Mouse (Mus musculus) neural tube, embryonic 15.5 days (tissue): ENCODE data around the gene Klri1. TPM values are rescaled to one million over a fixed set of nuclear protein-coding genes. Genes with fewer than 3 reads are reported as not detected.
"Not testable (repeated sequence)": the region's sequence is repeated elsewhere in the genome, so short reads cannot be mapped to it uniquely, and the experiment has no call there.

Source experiments
- ATAC-seq: fragments of 200-750 bp; cut with Nextera tagmentation; 2 replicates; pipeline ENCODE4 v1.8.0; 2017; ENCODE audit warnings: mild to moderate bottlenecking, moderate TSS enrichment, moderate library complexity; ENCODE audit not compliant: low FRiP score
- H3K27ac ChIP-seq: fragments of 300-500 bp; sonication (generic); replicated peaks from 2 replicates; pipeline ENCODE4 v1.5.1; 2015; ENCODE audit warnings: mild to moderate bottlenecking, inconsistent platforms
- H3K27me3 ChIP-seq: fragments of 300-500 bp; sonication (generic); replicated peaks from 2 replicates; pipeline ENCODE4 v1.6.1; 2015; ENCODE audit warnings: inconsistent platforms
- H3K36me3 ChIP-seq: fragments of 300-500 bp; sonication (generic); 2 replicates; pipeline ENCODE4 v1.6.1; 2015; ENCODE audit warnings: inconsistent platforms
- H3K4me1 ChIP-seq: fragments of 300-500 bp; sonication (generic); 2 replicates; pipeline ENCODE4 v1.6.1; 2015; ENCODE audit warnings: inconsistent platforms
- H3K4me2 ChIP-seq: fragments of 300-500 bp; sonication (generic); 2 replicates; pipeline ENCODE4 v1.6.1; 2015; ENCODE audit warnings: inconsistent platforms, mild to moderate bottlenecking, moderate library complexity
- H3K4me3 ChIP-seq: fragments of 300-500 bp; sonication (generic); replicated peaks from 2 replicates; pipeline ENCODE4 v1.5.1; 2015; ENCODE audit warnings: mild to moderate bottlenecking, inconsistent platforms
- H3K9ac ChIP-seq: fragments of 300-500 bp; sonication (generic); replicated peaks from 2 replicates; pipeline ENCODE4 v1.6.1; 2015; ENCODE audit warnings: mild to moderate bottlenecking, inconsistent platforms
- H3K9me3 ChIP-seq: fragments of 300-500 bp; sonication (generic); replicated peaks from 2 replicates; pipeline ENCODE4 v1.6.1; 2016; ENCODE audit warnings: inconsistent platforms
- WGBS: fragments of 180-500 bp; shearing (Covaris S2); methylation state at CpG from one replicate; pipeline ENCODE4 v1.1.7; 2015; ENCODE audit warnings: mixed read lengths; 5-methylcytosine and 5-hydroxymethylcytosine counted together
- polyA plus RNA-seq: library from polyadenylated mRNA; unstranded; fragments of >200 nt; fragmentation: Nextera tagmentation; extraction: Ambion mirVana; gene quantifications from 2 replicates; pipeline ENCODE4 v1.2.1, GENCODE M21; 2015

The Klri1 gene
- 0.37 TPM in 1 of 2 replicates, not detected in the other for polyA plus RNA-seq

DNA sequence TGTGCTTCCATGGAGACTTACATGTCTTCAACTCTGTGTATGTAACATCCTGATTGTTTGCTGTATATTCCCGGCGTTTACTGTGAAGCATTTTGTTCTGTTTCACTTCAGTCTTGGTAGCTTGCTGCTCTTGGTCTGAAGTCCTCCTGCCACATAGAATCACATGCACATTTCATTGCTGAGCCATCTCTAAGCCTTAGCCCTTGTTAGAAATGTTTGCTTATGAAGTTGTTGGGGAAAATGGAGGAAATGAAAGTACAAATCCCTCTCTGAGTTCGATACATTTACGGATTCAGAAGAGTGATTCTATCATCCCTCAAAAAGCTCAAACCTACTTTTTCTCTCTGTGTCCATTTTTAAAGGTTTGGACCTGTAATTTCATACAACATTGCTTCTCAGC lies at the start of gene Klri1:
TSS of gene Klri1 (minus strand) at position 101 of the 400 bp plus-strand sequence.
- no peak for ATAC-seq
- no peak within 1 kb of the TSS for H3K9ac ChIP-seq
- WGBS, result 98% methylated on average over 4 of the region's 4 CpGs
- H3K27me3 ChIP-seq, result no peaks in the 10 kb centered on the region
- no peaks in the 10 kb centered on the region for H3K4me1 ChIP-seq
- no peaks in the 10 kb centered on the region for H3K36me3 ChIP-seq
- H3K27ac ChIP-seq, result no peak within 1 kb of the TSS
- no peaks in the 10 kb centered on the region for H3K9me3 ChIP-seq
- no peak within 1 kb of the TSS for H3K4me2 ChIP-seq
- H3K4me3 ChIP-seq, result no peak within 1 kb of the TSS

DNA sequence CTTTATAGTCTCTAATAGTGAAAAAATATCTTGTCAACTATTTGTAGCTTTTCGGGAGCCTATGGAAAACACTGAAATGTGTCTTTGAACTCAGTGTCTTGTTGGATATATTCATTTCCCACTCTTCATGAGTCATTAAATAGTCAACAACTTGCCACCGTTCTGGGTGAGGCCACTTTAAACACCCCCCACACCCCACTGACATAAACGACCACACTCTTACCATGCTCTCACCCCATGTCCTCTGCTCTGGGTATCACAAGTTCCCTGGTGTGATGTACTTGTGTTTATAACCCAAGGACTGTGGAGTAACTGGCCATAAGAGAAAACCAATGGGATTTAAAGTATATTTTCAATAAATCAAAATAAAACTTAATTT lies 30.7 kb upstream of the Klri1 start:
- WGBS, result 81% methylated on average over 3 of the region's 3 CpGs
- H3K36me3 ChIP-seq, result no peaks in the 10 kb centered on the region
- no peaks in the 10 kb centered on the region for H3K27me3 ChIP-seq
- H3K9me3 ChIP-seq, result no peaks in the 10 kb centered on the region
- ATAC-seq, result no peak
- no peaks in the 10 kb centered on the region for H3K4me1 ChIP-seq
- no peak overlapping the region for H3K4me2 ChIP-seq
- no peak overlapping the region for H3K4me3 ChIP-seq
- H3K9ac ChIP-seq, result no peak overlapping the region
- no peak overlapping the region for H3K27ac ChIP-seq

DNA sequence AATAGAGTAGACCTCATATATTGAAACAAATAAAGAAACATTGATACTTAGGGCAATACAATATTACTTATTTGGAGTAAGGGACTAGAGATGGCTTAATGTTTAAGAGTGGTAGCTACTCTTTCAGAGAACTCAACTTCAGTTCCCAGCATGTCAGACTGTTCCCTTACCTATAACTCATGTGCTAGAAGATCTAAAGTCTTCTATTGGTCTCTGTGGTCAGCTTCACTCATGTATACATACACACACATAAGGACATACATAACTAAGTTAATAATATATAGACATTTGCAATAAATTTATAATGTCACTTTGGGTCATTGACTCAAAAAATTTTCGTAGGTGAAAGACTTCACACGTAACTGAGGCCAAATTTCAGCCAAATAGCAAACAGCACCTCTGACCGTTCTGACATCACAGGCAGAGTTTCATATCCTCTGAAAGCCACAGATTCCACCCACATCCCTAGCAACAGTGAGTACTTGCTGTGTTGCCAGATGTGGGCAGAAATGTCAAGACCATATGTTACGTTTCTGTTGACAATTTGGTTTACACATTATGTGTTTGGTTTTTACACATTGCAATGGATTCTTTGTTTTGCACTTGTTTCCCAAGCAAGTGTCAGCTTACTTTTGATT lies 30.2 kb upstream of the Klri1 start:
- Histone ChIP-seq H3K27ac (no peak overlapping the region), H3K4me2 (no peak overlapping the region), H3K27me3 (no peaks in the 10 kb centered on the region), H3K4me1 (no peaks in the 10 kb centered on the region), H3K36me3 (no peaks in the 10 kb centered on the region), H3K4me3 (no peak overlapping the region), H3K9ac (no peak overlapping the region), H3K9me3 (no peaks in the 10 kb centered on the region)
- no peak for ATAC-seq
- 87% methylated on average over 4 of the region's 4 CpGs for WGBS

DNA sequence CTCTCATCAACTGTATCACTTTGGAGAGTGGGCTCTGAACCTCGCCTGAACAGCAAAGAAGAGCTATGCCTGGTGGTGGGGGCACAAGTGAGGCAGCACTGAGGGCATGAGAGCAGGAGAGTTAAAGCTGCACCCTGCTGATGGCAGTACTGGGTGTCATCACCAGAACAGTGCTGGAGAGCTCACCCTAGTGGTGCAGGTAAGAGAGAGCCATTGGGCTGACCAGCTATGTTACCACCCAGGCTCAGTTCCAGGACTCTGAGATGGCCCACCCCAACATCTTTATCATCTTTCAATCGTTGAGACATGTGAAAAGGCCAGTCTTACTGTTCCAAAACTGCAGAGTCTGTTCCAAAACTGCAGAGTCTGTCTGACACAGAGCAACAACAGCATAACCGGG lies 29.2 kb upstream of the Klri1 start:
- no peak overlapping the region for H3K9ac ChIP-seq
- no peaks in the 10 kb centered on the region for H3K27me3 ChIP-seq
- no peaks in the 10 kb centered on the region for H3K4me1 ChIP-seq
- no peak overlapping the region for H3K4me2 ChIP-seq
- H3K36me3 ChIP-seq, result no peaks in the 10 kb centered on the region
- no peak for ATAC-seq
- no peak overlapping the region for H3K4me3 ChIP-seq
- H3K9me3 ChIP-seq, result no peaks in the 10 kb centered on the region
- H3K27ac ChIP-seq, result no peak overlapping the region
- 78% methylated on average over 3 of the region's 3 CpGs for WGBS

DNA sequence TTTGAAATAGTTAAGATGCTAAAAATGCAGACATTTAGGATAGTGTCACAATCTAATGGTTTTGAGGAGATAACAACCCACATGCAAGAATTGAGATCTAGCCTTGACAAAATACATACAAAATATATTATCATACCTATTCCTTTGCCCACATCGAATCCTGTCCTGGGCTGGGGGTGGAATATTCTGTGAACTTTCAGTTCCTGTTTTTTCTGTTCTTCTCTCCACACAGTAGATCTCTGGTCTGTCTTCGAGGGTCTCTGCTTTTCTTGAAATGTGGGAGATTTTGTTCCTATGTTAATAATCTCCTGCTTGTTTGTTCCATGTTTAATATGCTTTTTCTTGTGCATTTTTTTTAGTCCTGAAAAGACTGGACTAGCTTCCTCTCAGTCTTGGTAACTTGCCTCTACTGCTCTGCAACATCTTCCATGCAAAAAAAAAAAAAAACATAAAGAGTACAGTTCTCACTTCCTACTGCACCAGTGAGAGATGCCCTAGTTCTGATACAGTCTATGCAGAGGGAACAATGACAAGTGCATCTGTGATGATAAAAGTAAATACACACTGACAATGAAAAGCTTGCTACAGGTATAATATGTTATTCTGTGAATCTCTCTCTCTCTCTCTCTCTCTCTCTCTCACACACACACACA lies 23.3 kb upstream of the Klri1 start, which contains the start of gene Klri2:
TSS of gene Klri2 (minus strand) at position 416 of the 653 bp plus-strand sequence.
- Histone ChIP-seq H3K4me3 (no peak within 1 kb of the TSS), H3K4me1 (no peaks in the 10 kb centered on the region), H3K9me3 (no peaks in the 10 kb centered on the region), H3K4me2 (no peak within 1 kb of the TSS), H3K9ac (no peak within 1 kb of the TSS), H3K36me3 (no peaks in the 10 kb centered on the region), H3K27me3 (no peaks in the 10 kb centered on the region), H3K27ac (no peak within 1 kb of the TSS)
- ATAC-seq, result no peak
- WGBS, result 71% methylated on average over 2 of the region's 2 CpGs

DNA sequence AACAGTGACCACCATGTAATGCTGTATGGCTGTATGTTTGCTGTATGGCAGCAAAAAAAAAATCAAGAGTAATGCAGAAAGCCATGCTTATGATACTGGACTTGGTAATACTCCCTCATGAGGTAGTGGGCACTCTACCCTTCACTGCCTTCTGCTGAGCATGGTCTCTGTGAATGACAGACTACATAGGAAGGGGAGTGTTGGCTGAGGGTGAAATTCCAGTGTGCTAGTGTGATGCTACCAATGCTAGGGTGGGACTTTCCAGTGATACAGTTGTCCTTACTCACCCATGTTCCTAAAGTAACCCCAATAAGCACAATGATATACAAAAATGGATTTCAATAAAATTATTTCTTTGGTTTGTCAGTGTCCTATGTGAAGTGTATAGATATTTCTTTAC lies 19.5 kb upstream of the Klri1 start:
- Histone ChIP-seq H3K9me3 (no peaks in the 10 kb centered on the region), H3K4me2 (no peak overlapping the region), H3K4me1 (no peaks in the 10 kb centered on the region), H3K36me3 (no peaks in the 10 kb centered on the region), H3K27me3 (no peaks in the 10 kb centered on the region), H3K27ac (no peak overlapping the region), H3K9ac (no peak overlapping the region), H3K4me3 (no peak overlapping the region)
- no peak for ATAC-seq

DNA sequence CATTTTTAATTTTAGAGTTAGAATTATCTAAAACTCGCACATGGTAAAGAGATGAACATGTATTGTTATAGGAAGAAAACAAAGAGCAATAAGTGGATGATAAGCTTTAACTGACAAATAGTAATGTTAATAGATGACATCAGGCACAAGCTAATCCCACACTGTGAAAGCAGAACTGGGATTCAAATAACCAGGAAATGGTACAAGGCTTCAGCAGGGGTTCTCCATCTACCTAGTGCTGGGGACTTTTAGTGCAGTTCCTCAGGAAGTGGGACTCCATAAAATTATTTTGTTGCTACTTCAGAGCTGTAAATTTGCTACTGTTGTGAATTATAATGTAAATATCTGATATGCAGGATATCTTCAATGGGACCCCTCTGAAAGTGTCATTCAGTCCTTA lies 10.3 kb upstream of the Klri1 start:
- no peak overlapping the region for H3K9ac ChIP-seq

DNA sequence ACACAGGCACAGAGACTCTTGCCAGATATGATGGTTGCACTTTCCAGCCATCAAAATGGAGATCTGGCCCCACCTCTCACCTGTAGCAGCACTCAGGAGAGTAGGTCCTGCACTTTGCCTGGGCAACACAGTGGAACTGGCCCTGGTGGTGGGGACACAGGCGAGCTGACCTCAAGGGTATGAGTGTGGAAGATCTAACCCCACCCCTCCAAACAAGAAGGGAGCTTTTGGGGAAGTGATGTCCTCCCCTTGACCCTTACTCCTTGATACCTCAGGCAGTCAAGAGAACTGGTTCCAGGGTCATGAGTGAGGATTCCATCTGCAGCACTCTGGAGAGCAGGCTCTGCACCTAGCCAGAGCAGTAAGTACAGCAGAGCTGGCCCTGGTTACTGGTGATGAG lies 4.5 kb upstream of the Klri1 start:
- WGBS, result 96% methylated on average over 1 of the region's 1 CpGs
- Histone ChIP-seq H3K9ac (no peak overlapping the region), H3K9me3 (no peaks in the 10 kb centered on the region), H3K4me3 (no peak overlapping the region), H3K27me3 (no peaks in the 10 kb centered on the region), H3K36me3 (no peaks in the 10 kb centered on the region), H3K27ac (no peak overlapping the region), H3K4me1 (no peaks in the 10 kb centered on the region), H3K4me2 (no peak overlapping the region)
- no peak for ATAC-seq

More for the DNA sequence above, 10.3 kb upstream of the Klri1 start:
- H3K4me1 ChIP-seq, result no peaks in the 10 kb centered on the region
- H3K27ac ChIP-seq, result no peak overlapping the region
- 93% methylated on average over 1 of the region's 1 CpGs for WGBS
- H3K27me3 ChIP-seq, result no peaks in the 10 kb centered on the region
- H3K4me2 ChIP-seq, result no peak overlapping the region
- no peaks in the 10 kb centered on the region for H3K36me3 ChIP-seq
- H3K9me3 ChIP-seq, result no peaks in the 10 kb centered on the region
- ATAC-seq, result no peak
- no peak overlapping the region for H3K4me3 ChIP-seq

DNA sequence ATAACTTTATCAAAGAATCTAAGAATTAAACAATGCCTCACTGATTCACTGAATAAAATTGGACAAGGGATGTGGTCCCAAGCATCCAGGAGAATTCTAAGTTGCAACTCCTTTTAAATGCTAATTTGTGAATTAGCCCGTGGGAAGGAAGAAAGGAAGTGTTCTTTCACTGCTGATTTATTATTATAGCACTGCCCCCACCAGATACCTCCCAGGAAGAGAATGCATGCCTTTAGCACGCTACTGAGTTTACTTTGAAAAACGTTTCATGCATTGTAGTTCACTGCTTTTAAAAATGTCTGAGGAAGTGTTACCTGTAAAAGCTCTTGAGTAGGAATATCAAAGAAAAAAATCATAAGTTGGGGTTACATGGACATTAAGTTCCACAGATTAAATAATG lies 3.6 kb upstream of the Klri1 start:
- Histone ChIP-seq H3K9ac (no peak overlapping the region), H3K4me2 (no peak overlapping the region), H3K36me3 (no peaks in the 10 kb centered on the region), H3K4me3 (no peak overlapping the region), H3K4me1 (no peaks in the 10 kb centered on the region), H3K27ac (no peak overlapping the region), H3K9me3 (no peaks in the 10 kb centered on the region), H3K27me3 (no peaks in the 10 kb centered on the region)
- WGBS, result 0% methylated on average over 3 of the region's 3 CpGs
- ATAC-seq, result no peak

DNA sequence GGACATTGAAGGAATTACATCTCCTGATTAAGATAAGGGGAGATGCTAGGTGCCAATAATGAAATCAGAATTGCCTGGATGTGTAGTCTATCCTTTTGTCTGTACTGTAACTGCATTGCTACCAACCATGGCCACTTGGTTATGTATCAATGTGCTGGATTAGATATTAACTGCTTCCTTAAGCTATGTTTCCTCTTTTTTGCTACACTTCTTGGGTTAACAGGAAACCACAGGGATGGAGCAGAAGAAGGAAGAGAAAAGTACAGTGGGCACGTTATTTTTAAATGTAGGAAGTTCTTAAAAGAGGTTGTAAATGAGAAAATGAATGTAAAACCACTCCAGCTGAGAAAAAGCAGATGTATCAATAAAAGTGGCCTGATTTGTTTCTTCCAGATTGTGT lies 3.4 kb downstream of the Klri1 start:
- 54% methylated on average over 1 of the region's 1 CpGs for WGBS
- no peaks in the 10 kb centered on the region for H3K9me3 ChIP-seq
- no peak overlapping the region for H3K4me3 ChIP-seq
- no peaks in the 10 kb centered on the region for H3K27me3 ChIP-seq
- H3K4me2 ChIP-seq, result no peak overlapping the region
- no peaks in the 10 kb centered on the region for H3K4me1 ChIP-seq
- H3K36me3 ChIP-seq, result no peaks in the 10 kb centered on the region
- no peak overlapping the region for H3K27ac ChIP-seq
- ATAC-seq, result no peak
- no peak overlapping the region for H3K9ac ChIP-seq

DNA sequence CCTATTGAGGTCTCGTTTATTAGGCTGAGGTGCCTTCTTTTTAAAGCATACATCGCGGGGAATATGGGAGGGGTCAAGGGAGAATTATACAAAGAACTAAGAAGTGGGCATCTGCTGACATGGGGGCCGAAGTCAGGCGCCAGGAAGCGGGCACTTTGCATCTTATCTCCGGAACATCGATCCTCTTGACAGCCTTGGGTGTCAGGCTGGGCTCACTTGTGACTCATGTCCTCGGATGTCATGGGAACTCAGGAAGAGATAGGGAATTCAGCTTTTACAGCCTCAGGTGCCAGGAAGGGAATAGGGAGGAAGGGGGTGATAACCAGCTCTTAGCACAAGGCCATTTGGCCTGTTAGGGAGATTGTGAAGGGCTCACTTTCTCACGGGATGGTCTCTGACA lies 25.5 kb downstream of the Klri1 start:
- H3K36me3 ChIP-seq, H3K27ac ChIP-seq, H3K4me2 ChIP-seq, H3K9ac ChIP-seq, H3K9me3 ChIP-seq, H3K27me3 ChIP-seq, H3K4me3 ChIP-seq, H3K4me1 ChIP-seq, ATAC-seq: not testable (repeated sequence)
- 82% methylated on average over 10 of the region's 10 CpGs for WGBS

DNA sequence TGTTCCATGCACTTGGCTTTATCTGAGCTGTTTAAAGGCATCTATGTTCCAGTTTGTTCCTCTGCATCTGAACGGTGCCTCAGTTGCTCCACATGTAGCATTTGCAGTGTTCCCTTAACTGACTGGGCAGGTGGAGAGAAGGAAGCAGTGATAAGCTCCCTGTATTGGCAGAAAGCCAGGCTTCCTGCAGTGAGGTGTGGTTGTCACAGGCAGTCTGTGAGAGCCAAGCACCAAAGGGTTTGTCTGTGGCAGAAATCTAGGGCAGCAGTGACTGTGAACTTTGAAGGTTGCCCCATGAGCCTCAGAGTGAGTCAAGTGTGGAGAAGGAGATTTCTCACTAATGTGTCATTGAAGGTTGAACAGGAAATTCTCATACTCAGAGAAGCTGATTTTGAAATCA lies 36.6 kb downstream of the Klri1 start:
- Histone ChIP-seq H3K4me1 (no peaks in the 10 kb centered on the region), H3K9ac (no peak overlapping the region), H3K4me2 (no peak overlapping the region), H3K27me3 (no peaks in the 10 kb centered on the region), H3K36me3 (no peaks in the 10 kb centered on the region), H3K4me3 (no peak overlapping the region), H3K9me3 (no peaks in the 10 kb centered on the region), H3K27ac (no peak overlapping the region)
- WGBS, result 68% methylated on average over 1 of the region's 1 CpGs
- ATAC-seq, result no peak
